Mouse (Mus musculus) skeletal muscle tissue, adult 2 months (tissue): ENCODE measurements around the gene Pitpnc1.

Experiments used
- DNase-seq: peaks from one replicate; pipeline ENCODE4 v3.0.0-alpha.2; 2012; ENCODE audit warnings: low read depth, low spot score

Gene Pitpnc1

GRCm38 (mm10) chr11:107468252-107469030, 2.1 kb downstream of the Pitpnc1 start:
- no peak for DNase-seq

- DNase-seq = no peak
These were observed 3.7 kb downstream of the Pitpnc1 start for GRCm38 (mm10) chr11:107466611-107467391.

GRCm38 (mm10) chr11:107465969-107466368, 4.5 kb downstream of the Pitpnc1 start:
- no peak for DNase-seq

- DNase-seq = no peak
These were observed 5.5 kb downstream of the Pitpnc1 start for GRCm38 (mm10) chr11:107465041-107465440.

- no peak for DNase-seq
These were observed 6.4 kb downstream of the Pitpnc1 start for GRCm38 (mm10) chr11:107464141-107464540.

- DNase-seq = no peak
These were observed 7.2 kb downstream of the Pitpnc1 start for GRCm38 (mm10) chr11:107463251-107463681.

GRCm38 (mm10) chr11:107462478-107462877, 8.0 kb downstream of the Pitpnc1 start:
- DNase-seq = no peak

- no peak for DNase-seq
These were observed 10.7 kb downstream of the Pitpnc1 start for GRCm38 (mm10) chr11:107459828-107460227.

GRCm38 (mm10) chr11:107458986-107459385, 11.5 kb downstream of the Pitpnc1 start:
- no peak for DNase-seq

- DNase-seq = no peak
These were observed 12.2 kb downstream of the Pitpnc1 start for GRCm38 (mm10) chr11:107458286-107458685.

GRCm38 (mm10) chr11:107457282-107457681, 13.2 kb downstream of the Pitpnc1 start:
- no peak for DNase-seq

- DNase-seq = no peak
These were observed 15.7 kb downstream of the Pitpnc1 start for GRCm38 (mm10) chr11:107454546-107455462.

GRCm38 (mm10) chr11:107452053-107452452, 18.4 kb downstream of the Pitpnc1 start:
- DNase-seq = no peak

- no peak for DNase-seq
These were observed 19.4 kb downstream of the Pitpnc1 start for GRCm38 (mm10) chr11:107451106-107451505.

- DNase-seq = no peak
These were observed 20.4 kb downstream of the Pitpnc1 start for GRCm38 (mm10) chr11:107450097-107450496.

- DNase-seq = no peak
These were observed 21.2 kb downstream of the Pitpnc1 start for GRCm38 (mm10) chr11:107449169-107449910.

GRCm38 (mm10) chr11:107447915-107448314, 22.6 kb downstream of the Pitpnc1 start:
- no peak for DNase-seq

- peak; percentile 51 for DNase-seq
These were observed 23.1 kb downstream of the Pitpnc1 start for GRCm38 (mm10) chr11:107447349-107447748.

GRCm38 (mm10) chr11:107446650-107447049, 23.8 kb downstream of the Pitpnc1 start:
- peak; percentile 61 for DNase-seq

GRCm38 (mm10) chr11:107445683-107446082, 24.8 kb downstream of the Pitpnc1 start:
- DNase-seq = peak; percentile 52
